Mouse (Mus musculus) adrenal gland, adult 2 months (tissue): ENCODE results near the gene Zbtb16. TPM values are rescaled to one million over a fixed set of nuclear protein-coding genes. Genes with fewer than 3 reads are reported as not detected.

Experiments used
- DNase-seq: peaks from one replicate; pipeline ENCODE4 v3.0.0; 2021
- polyA plus RNA-seq: library from polyadenylated mRNA; depleted of rRNA; stranded (reverse); fragments of >200 nt; gene quantifications from 2 replicates; pipeline ENCODE4 v1.2.3, GENCODE M21; 2012
- total RNA-seq, 2 experiments: library from RNA; stranded (reverse); gene quantifications; 2 replicates each; pipeline ENCODE4 v1.2.3; 2021

The Zbtb16 gene
- total and polyA plus RNA-seq, 3 experiments = 17.7 to 73.3 (median 25.6) TPM

DNA sequence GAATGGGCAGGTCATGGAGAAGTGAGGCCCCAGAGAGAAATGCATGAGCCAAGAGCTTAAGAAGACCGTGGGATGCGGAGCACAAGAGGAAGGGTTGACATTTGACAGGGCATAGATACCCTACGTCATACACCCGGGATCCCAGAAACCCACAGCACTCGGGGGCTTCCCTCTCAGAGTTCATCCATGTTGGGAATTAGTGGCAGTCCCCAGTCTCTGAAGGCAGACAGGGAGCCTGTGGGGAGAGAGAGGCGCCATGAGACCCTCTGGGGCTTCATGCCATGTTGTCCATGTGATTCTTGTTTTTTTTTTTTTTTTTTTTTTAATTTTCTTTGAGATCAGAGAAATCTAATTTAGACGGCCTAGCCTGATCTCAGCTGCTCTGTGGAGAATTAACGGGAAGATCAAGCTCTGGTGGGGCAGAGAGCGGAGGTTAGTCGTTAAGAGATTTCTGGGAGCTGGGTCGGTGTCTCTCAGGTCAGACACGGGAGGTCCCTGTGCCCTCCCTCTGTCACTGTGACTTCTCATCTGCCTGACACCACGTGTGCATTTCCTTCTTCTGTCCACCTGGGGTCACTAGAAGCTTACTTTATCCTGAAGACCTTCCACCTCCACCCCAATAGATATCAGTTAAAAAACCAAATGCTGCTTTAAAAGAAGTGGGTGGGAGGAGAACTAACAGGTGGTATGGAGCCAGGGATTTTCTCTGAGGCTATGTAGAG is 190.9 kb downstream of the Zbtb16 start:
- peak; percentile 53 for DNase-seq

DNA sequence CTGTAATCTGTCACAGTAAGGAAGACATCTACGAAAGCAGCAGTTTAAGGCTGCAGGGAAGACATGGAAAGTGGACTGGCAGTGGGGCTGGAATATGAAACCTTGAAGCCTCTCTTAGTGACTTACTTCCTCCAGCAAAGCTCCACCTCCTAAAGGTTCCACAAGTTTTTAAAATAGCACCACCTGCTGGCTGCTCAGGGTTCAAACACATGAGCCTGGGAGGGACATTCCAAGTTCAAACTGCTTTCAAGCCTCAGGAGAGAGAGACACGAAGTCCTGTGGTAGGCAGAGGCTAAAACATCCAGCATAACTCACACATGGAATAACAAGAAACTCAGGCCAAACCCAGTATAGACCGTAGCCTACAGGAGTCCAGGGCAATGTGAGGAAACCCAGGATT is 191.6 kb downstream of the Zbtb16 start:
- DNase-seq = no peak

DNA sequence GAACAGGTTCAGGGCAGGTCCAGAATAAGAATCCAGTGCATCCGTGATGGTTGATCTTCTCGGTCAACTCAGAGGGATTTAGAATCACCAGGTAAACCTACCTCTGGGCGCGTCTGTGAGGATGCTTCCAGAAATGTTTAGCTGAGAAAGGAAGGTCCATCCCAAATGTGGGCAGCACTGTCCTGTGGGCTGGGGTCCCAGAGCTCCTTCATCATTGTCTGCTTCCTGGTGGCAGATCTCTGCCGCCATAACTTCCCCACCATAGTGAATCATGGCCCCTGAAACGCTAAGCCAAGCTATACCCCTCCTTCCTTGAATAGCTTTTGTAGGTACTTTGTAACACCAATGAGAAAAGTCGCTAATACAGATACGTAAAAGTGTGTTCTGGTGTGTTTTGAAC is 194.4 kb downstream of the Zbtb16 start:
- no peak for DNase-seq

DNA sequence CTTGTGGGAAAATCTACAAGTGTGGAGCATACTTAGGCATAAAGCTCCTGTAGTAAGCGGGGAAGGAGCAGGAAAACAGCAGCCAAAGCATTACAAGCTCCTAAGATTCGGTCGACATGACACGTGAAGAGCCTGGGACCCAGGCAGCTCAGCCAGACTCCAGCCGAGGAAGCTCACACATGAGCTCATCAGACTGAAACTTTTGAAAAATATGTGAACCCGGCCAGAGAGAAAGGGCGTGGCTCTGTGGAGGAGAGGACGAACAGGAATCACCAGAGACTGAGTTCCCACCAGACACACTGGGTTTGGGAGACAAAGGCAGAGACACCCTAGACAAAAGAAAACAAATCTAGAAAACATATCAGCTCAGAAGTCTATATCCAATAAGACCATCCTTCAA is 195.1 kb downstream of the Zbtb16 start:
- no peak for DNase-seq

DNA sequence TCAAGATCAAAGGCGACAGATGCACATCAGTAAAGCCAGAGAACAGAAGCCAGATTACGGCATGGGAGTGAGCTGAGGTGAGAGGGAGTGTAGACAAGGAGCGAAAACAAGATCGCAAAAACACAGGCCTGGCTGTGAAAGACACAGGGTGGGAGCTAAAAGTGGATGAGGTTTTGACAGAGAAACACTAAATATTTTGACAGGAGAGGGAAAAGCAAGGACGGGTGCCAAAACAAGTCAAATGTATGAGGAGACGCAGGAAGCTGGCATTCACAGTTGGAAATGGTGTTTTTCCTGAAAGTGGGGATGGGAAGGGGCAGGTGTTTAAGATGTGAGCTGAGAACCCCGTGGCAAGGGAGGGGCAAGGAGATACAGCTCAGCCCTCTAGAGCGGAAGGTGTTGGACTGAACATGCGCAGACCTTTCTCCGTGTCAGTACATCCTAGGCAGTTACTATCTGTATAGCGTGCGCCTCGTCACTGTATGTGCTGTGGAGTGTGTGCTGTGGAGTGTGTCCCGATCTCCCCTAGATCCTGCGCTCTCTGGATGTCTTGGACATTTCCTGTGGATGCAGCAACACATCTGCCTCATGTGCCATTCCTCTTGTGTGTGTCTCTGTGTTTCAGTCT is 197.7 kb downstream of the Zbtb16 start:
- DNase-seq = no peak

DNA sequence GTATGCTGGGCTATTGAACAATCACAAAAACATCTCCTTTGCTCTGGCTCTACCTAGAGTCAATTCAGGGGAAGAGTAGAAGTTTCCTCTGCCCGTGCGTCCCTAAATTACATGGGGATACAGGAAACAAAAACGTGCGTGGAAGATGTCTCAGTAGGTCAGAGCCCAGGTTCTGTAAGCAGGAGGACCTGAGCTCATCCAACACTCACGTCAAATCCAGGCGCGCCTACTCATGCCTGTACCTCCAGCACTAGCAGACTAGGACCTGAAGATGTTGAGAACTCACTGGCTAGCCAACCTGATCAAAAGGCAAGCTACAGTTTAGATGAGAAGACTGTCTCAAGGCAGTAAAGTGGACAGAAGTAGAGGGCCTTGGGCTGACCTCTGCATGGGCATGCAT is 198.9 kb downstream of the Zbtb16 start:
- DNase-seq = no peak

DNA sequence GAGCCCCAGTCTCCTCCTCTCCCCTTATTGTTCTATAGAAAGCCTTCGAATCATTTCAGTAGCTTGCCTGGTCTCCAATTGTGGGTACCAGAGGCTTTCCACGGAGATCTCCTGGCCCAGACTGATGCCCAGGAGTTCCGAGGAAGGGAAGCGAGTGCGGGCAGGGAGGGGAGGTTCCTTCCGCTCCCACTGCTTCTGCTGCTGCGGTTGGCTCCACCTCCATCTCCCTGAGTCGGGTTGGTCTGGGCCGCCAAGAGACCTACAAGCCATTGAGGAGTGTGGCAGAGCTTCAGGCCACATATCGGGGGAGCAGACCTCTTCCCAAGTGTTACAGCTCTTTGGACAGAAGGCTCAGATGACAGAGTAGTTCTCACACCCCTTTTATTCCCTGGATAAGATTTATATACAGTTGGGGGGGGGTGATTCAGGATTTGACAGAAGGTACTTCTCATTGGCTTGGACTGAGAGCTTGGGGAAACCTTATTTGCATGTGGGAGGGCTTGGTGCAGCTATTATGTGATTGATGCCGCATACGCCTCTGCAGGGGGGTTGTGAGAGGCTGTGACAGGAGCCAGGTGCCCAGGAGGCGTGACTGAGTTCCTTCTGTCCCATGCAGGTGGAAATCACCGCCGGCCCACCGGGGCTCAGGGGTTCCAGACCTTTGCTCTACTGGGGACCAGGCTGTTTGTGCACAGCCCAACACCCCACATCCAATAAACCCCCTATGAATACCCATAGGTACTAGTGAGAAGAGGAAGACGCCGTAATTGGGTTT is 200.3 kb downstream of the Zbtb16 start:
- DNase-seq = no peak

DNA sequence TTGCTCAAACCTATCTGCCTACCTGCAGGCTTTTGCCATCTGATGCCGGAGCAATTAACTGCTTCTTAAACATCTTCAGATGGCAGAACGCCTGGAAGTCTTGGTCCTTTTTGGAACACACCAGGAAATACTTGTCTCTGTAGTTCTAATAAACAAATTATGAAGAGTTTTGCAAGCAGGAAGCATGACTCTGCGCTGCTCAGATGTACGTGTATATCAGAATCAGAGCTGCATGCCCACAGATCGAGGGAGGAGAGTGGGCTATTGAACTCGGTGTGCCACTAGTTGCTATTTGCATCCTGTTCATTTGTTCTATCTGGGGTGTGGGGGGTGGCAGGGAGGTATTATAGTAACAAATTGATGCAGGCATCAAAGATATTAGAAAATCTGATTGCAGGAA is 202.9 kb downstream of the Zbtb16 start:
- DNase-seq = no peak

DNA sequence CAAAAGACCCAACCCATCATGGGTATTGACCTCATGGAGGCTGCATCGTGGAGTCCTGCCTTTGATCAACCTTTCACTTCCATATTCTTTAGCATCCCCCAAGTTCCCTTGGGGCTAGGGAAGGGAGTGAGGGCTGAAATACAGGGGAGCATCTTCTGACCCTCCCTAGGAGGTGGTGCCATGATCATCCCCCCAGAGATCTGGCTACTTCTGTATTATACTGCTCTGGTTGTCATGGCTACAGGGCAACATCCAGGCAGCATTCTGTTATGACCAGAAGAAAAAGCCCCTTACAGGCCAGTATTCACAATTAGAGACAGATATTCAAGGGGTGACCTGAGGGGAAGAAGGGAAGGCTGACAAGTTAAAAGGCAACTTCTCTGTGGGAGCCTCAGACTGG is 216.8 kb downstream of the Zbtb16 start:
- DNase-seq = no peak

DNA sequence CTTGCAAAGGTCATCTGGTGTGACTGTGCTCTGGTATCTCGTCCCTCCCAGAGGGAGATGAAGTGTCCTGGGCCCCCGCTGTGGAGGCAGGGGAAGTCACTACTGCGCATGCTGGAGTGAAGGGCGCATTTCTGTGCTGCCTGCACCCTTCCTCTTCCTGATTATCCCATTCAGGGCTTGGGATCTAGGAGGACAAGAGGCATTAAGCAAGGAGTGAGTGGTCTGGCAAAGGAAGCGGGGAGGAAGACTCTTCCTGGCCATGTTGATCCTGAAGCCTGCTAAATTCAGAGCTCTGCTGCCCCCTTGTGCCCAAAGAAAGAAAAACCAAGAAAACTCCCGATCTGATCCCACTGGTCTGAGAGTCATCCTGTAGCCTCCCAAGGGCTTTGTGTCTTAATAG is 217.4 kb downstream of the Zbtb16 start:
- DNase-seq = peak; percentile 75

DNA sequence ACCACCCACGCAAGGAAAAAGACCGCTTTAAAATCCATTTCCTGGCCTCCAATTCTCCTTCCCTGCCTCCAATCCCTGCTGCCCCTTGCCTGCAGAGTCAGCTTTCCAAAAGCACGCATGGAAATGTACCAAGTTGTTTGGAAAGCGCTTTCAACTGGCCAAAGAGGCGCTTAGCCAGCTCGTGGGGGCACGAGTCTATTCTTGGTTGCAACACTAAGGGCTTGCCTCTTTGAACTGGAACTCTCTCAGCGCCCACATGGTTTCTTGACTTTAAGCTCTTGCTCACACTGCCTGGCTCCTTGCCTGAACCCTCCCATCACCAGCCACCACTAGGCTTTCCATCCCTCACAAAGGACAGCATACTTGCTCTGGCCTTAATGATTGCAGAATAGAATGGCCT is 217.9 kb downstream of the Zbtb16 start:
- peak; percentile 71 for DNase-seq

DNA sequence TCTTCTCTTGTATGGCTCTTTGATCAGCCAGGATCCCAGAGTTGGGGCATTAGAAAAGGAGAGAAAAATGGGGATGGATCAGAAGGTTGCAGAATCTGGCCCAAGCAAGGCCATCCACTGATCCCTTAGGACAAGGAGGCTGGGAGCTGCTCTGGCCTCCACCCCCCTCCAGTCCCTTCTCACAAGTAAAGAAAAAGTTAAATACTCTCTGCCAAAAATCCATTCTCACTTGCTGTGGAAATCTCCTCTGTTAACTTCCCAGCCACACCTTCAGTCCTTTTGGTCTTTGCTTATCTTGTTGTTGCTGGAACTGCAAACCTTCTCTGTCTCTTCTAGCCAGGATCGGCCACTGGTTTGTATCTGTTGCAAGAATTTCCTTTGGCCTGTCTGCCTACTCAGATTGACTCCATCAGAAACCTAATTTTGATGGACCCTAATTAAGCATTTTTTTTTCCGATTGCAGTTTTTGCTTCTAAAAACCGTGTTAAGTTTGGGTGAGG is 218.5 kb downstream of the Zbtb16 start:
- DNase-seq = no peak

DNA sequence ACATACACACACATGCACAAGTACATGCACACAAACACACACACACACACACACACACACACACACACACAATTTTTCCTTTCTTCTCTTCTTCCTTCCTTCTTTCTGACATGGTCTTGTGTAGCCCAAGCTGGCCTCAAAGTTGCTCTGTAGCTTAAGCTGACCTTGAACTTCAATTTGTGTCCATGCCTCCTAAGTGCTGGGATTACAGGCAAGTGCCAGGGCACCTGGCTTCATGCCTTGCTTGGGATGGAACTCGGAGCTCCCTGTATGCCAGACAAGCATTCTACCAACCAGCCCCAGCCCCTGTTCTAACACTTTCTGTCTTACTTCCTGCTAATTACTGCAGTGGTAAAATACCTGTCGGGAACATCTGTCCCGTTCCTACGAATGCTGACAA is 222.8 kb downstream of the Zbtb16 start:
- DNase-seq = no peak

DNA sequence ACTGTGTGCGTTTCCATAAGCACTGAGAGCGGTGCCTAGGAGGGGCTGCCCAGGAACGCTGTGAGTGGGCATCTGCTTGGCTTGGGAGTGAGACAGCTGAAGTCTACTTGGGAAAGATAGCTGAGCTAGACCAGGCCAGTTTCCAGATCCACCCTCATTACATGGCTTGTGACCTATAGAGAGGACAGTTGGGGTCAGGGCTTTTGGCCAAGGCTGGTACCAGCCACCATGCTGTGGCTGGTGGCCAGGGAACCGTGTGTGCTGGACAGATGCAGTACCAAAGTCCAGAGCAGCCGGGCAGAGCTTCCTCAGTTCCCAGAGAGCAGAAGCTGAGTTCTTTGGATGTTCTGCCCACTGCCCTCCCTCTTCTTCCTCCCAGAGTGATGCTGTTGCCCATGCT is 223.5 kb downstream of the Zbtb16 start:
- peak; percentile 24 for DNase-seq

DNA sequence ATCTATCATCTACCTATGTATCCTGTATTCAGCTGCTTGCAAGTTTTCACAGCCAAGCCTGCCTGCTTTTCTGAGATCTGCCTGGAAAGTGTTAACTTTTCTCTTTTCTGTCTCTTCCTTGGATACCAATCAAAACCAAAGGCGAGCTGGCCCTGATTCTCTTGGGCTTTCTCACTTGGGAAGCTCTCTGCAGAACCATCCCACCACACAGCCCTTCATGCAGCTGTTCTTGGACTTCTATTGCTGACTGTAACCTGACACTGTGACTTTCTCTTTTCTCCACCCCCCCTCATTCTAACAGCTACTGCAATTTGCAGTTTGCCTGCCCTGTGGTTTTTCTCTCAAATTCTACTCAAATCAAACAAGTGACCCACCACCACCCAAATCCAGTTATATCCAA is 225.0 kb downstream of the Zbtb16 start:
- no peak for DNase-seq

DNA sequence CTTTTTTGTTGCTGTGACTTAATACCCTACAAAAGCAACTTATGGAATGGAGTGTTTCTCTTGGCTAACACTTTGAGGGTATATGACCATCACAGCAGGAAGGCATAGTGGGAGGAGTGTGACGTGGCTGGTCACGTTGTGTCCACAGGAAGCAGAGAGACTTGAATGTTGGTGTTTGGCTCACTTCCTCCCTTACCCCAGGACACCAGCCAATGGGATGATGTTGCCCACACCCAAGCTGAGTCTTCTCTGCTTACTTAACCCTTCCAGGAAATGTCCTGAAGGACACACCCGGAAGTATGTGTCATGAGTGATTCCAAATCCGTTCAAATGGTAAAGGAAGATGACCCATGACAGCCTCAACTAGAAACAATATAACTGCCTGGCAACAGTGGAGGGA is 226.3 kb downstream of the Zbtb16 start:
- no peak for DNase-seq

DNA sequence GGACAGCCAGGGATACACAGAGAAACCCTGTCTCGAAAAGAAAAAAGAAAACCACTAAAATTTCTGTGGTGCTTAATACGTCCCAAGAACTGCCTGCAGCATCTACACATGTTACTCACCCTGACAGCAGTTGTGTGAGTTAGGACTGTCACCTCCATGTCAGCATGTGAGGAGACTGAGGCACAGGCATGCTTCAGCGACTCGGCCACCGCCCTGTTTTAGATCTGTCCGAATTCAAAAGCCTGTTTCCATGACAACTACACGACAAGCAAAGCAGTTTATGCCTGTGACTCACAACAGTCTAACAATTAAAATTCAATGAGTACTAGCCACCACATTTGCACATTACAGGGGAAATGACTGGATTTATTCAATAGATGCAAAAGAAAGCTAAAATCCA is 228.6 kb downstream of the Zbtb16 start:
- DNase-seq = no peak

DNA sequence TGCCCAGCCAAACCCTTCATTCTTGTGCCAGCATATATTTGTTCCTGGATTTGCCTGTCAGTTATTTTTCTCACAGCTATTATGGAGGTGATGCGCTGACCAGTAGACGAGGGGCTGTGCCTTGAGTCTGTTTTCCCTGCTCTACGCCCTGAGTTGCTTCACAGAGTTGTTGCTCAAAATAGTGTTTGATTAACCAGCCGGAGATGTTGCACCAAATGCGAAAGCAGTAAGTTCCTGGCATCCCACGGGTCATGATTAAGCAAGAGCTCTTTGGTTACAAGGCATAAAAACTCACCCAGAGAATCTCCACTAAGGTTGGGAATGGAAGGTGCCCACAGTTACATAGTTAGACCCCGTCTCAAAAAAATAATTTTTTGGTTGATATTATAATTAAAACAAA is 229.9 kb downstream of the Zbtb16 start:
- DNase-seq = peak; percentile 41

DNA sequence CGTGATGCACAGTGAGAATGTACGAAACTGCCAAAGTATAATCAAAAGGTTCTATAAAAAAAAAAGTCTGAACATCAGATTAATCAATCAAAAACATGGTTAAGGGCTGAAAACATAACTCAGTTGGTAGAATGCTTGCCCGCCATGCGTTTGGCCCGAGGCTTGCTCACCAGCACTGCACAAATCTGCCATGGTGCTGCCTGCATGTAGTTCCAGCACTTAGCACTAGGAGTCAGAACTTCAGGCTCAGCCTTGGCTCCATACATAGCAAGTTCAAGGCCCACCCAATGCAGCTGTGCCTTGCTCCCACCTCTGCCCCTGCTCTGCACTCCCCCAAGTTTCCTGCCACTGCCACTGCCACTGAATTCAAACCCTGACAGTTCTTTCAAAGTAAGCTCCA is 230.3 kb downstream of the Zbtb16 start:
- no peak for DNase-seq

DNA sequence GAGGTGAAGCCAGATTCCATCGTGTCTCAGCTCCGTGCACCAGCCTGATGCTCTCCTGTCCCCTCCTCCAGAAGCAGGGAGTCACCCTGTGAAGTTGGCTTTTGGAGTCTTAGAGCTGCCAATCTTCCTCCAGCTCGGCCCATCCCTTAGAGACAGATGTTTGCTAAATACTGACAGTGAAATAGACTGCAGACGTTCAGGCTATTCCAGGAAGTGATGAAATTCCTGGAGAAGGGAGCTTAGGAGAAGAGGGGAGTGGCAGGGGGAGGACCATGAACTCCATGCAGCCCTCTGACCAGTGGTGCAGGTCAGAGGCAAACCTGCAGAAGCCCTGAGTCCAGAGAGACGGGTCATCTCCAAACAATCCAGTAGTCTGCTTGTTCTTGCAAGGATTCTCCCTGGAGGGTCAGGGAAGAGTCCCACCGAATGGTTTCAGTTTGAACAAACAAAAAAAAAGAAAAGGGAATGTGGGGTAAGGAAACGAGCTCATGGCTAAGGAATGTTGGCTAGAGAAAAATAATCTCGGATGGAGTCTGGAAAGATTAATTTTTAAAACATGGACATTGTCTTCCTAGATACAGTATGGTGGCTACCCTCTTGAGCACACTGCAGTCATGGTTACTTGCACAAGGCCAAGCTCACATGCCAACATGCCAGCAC is 231.0 kb downstream of the Zbtb16 start, which contains the start of gene Nnmt:
Nnmt (minus strand) TSS at position 215 of the 660 bp plus-strand sequence.
- peak; percentile 36 for DNase-seq
